Mouse (Mus musculus) subcutaneous adipose tissue, adult 2 months (tissue): ENCODE results near the gene Cdc45. TPM values are rescaled to one million over a fixed set of nuclear protein-coding genes. Genes with fewer than 3 reads are reported as not detected.

Experiments used
- polyA plus RNA-seq: library from polyadenylated mRNA; depleted of rRNA; stranded (reverse); fragments of >200 nt; gene quantifications from 2 replicates; pipeline ENCODE4 v1.2.3, GENCODE M21; 2012; ENCODE audit warnings: low replicate concordance; rRNA removed

Cdc45 gene
- 9.6 and 12.8 TPM in 2 replicates for polyA plus RNA-seq

DNA sequence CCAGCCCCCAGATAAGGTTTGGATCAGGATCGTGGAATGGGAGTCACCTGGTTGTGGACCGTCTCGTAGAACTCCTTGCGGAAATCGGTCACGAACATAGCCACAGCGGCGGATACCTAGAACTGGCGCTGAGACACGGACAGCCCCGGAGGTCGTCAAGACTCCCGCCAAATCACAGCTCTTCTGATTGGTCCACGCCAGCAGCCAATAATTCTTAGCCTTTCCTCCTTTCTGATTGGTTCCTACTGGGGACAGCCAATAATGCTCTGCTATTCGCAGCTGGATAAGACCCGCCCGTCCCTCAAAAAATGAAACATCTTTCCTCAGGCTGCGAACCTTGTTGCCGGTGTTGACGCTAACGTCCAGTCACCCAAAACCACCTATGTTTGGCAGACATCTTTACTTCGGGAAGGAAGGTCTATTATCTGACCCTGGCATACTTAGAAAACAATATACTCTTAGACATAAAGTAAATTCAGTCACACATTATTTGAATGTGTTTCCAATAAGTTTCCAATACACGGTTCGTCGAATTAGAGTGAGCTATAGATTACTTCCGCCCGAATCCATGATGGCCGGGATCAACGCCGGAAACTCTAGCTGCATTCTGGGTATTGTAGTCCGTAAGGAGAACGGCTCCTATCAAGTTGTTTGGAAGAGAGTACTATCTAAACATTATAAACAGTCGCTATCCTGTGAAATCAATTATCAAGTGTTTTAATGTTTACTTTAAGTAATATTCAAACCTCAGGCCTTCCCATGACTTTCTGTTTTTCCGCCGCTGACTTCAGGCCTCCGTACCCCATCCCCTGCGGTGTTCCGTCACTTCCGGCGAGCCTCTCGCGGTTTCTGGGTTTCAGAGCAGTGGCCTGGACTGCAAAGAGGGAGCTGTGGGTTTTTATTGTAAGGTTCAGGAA is at the start of gene Cdc45, which contains the start of gene Ufd1:
Gene Cdc45 (minus strand): TSS at position 520 of the 917 bp plus-strand sequence.
Gene Ufd1 (plus strand): TSS at position 312 of the 917 bp plus-strand sequence.

GRCm38 (mm10) chr16:18836468-18837208 is 24.9 kb upstream of the Cdc45 start, which contains the start of the genes 2510002D24Rik and Gm28539:
Gene 2510002D24Rik (plus strand): TSS chr16:18836578.
Gene Gm28539 (plus strand): TSS chr16:18836584.

GRCm38 (mm10) chr16:18776556-18777100 is 35.2 kb downstream of the Cdc45 start, which contains the start of gene Cldn5:
Gene Cldn5 (plus strand): TSS chr16:18776847.

Other genes starting within 250 kb of the Cdc45 start
- 0.42 and 4.2 TPM in 2 replicates for gene Tbx1, start 221.3 kb downstream of the Cdc45 start, polyA plus RNA-seq
- 0.78 and 1.3 TPM in 2 replicates for gene Gp1bb, start 189.6 kb downstream of the Cdc45 start, polyA plus RNA-seq
- gene Gm49601, start 185.6 kb downstream of the Cdc45 start, polyA plus RNA-seq = 5.4 and 14.4 TPM in 2 replicates
- gene Sept5, start 182.0 kb downstream of the Cdc45 start, polyA plus RNA-seq = 19.6 and 27.6 TPM in 2 replicates
- 86.2 and 284 TPM in 2 replicates for gene Cldn5, start 35.1 kb downstream of the Cdc45 start, polyA plus RNA-seq
- gene Ufd1, start 208 bp downstream of the Cdc45 start, polyA plus RNA-seq = 54.3 and 54.4 TPM in 2 replicates
- gene 2510002D24Rik, start 24.6 kb upstream of the Cdc45 start, polyA plus RNA-seq = 48.1 and 50.2 TPM in 2 replicates
- 0.21 and 1.7 TPM in 2 replicates for gene Gm28539, start 24.6 kb upstream of the Cdc45 start, polyA plus RNA-seq
- gene Mrpl40, start 64.9 kb upstream of the Cdc45 start, polyA plus RNA-seq = 15.2 and 21.6 TPM in 2 replicates
- 37.5 and 71.3 TPM in 2 replicates for gene Hira, start 65.0 kb upstream of the Cdc45 start, polyA plus RNA-seq